Mouse (Mus musculus) cerebellum, adult 2 months (tissue): ENCODE measurements at regions not wholly inside any gene's neighbourhood (a gene's known extent, or its start where the extent isn't known, plus 50 kb on each side); places are given as distances from the start of the nearest gene placed in this dataset.

ENCODE experiments used
- CTCF ChIP-seq: fragments of 200-500 bp; IDR thresholded peaks from 2 replicates; pipeline ENCODE4 v1.5.1; 2011; ENCODE audit warnings: low read depth, mild to moderate bottlenecking, control low read depth, low read length, moderate library complexity, borderline replicate concordance; ENCODE audit not compliant: insufficient read depth
- POLR2A ChIP-seq: fragments of 200-500 bp; IDR thresholded peaks from 2 replicates; pipeline ENCODE4 v1.6.1; 2011; ENCODE audit warnings: low read length, control low read depth, borderline replicate concordance; ENCODE audit not compliant: insufficient read depth

- TF ChIP-seq POLR2A: no peak
- no peak for TF ChIP-seq CTCF
Observed at GRCm38 (mm10) chr7:70065471-70066130, 300.9 kb downstream of the Nr2f2 start.
